Mouse (Mus musculus) left cerebral cortex, adult 9 months (tissue): ENCODE results near the gene Bin2.

Experiments
- DNase-seq, 2 experiments: peaks; one replicate each; pipeline ENCODE4 v3.0.0; 2022; ENCODE audit warnings: low spot score in 2 of 2

Bin2 gene

DNA sequence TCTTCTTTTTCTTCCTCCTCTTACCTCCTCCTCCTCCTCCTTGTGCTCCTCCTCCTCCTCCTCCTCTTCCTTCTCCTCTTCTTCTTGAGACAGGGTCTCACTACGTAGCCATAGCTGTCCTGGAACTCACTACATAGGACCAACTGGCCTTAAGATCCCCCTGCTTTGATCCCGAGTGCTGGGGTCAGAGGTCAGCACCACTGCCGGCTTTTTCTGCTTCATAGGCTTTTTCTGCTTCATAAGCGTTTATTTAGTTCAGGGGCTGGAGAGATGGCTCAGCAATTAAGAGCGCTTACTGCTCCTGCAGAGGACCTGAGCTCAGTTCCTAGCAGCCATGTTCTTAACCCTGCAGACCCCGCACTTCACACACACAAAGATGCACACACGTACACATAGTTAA, 12.4 kb upstream of the Bin2 start:
- no peak for DNase-seq

GRCm38 (mm10) chr15:100680381-100680780, 11.0 kb upstream of the Bin2 start:
- DNase-seq = no peak

GRCm38 (mm10) chr15:100679005-100679404, 9.7 kb upstream of the Bin2 start:
- no peak for DNase-seq

DNA sequence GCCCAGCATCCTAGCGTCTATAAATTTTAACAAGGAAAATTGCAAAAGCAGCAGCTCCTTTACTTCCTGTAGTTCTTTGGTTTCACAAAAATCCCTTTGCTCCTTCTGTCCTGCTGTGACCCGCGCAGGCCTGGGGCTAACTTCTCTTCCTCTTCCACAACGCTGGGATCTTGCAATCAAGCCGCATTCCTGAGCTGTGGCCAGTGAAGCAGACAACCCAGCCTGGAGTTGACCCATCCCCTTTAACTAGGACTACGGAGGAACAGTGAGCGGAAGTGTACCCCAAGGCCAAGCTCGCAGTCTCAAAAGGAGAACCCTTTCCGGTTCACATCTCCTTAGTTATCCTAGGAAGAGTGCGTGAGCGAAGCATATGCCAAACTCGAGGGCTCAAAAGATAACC, 9.2 kb upstream of the Bin2 start:
- no peak for DNase-seq

GRCm38 (mm10) chr15:100677675-100678074, 8.3 kb upstream of the Bin2 start:
- DNase-seq = no peak

DNA sequence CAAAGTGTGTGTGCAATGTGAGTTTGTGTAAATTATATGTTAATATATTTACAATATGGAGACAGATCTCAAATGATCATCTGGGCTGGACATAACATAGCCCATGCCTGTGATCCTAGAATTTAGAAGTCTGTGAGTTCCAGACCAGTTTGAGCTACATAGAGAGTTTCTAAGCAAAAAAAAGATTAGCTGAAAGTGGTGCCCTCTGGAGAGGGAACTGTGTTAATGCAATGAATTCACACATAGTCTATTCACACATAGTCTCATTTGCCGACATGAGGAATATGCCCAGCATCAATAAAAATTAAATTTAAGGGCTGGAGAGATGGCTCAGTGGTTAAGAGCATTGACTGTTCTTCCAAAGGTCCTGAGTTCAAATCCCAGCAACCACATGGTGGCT, 7.2 kb upstream of the Bin2 start:
- no peak for DNase-seq

DNA sequence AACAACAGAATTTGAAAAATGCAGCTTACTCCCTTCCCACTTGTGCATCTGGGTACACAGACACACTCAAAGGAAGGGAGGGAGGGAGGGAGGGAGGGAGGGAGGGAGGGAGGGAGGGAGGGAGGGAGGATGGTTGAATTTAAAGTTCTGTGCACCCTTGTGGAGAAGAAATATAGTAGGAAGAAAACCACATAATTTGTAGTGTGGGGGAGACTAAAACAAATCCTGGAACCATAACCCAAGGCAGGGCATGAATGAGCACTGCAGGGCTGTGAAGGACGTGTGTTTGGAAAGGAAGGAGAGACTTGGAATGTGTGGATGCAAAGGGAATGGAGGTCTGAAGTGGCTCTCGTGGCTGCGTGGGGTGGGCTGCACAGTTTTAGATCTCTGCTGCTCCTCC, 6.1 kb upstream of the Bin2 start:
- no peak for DNase-seq

DNA sequence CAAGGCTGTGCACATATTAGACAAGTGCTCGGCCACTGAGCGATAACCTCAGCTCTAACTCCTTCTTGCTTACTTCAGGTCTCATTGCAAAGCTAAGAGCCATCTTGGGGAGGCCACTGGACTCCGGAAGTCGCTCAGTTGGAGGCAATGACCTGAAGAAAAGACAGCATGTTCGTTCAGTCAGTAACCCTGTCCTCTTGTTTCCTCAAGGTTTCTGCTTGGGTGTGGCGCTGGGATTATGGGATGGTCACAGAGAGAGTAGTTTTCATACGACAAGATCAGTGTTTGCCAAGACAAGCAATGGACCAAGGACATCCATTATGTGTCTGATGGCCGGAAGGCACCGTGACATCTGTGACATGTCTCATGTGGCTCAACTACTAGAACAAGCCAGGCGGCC, 5.2 kb upstream of the Bin2 start:
- no peak for DNase-seq

DNA sequence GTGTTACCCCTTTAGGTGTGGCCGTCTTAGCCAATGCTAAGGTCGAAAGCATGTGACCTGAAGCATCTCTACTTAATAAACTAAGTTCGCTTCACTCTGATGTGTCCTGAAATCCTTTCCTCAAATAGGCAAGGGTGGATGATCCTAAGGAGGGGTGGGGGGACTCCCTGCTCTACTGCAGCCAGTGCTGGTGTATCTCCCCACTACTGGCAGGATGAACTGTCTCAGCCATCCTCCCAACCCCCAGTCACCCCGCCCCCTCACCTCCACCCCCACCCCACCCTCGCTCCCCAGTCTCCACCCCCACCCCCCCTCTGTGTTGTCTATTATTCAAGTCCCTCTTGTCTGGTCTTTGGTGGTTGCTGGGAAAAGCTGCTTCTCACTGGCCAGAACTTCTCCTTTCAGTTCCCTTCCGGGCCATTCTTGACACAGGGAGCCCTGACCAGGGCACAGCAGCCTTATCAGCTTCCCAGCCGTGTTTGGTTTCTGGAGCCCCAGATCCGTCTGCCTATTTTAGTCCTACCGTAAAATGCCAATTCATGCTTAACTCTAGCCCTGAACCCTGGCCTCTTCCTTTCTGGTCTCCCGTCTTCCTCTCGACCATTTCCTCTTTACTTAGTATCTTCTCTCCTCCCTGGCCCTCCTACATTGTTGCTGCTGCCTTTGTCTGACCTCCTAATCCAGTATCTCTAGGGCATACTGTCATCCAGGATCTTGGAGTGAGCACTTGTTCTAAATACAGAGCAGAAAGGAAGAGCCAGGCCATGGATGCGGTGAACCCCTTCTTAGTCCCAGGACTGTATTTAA, 4.4 kb upstream of the Bin2 start:
- no peak for DNase-seq

DNA sequence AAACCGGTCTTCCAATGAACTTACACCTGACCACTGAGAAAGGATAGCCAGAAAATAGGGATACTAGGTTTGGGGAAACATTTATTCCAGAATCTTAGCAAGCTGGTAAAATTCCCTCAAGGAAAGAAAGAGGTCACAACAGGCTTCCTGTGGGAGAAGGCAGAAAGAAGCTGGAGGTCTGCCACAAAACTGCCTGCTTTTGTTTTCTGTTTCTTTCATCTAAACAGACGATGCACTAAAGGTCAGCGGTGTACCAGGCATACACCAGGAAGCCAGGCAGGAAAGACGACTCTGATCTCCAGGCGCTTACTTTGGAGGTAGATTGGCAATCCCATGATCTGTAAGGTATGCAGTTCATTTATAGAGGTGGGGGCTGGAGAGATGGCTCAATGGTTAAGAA, 1.5 kb upstream of the Bin2 start:
- DNase-seq = no peak

- no peak for DNase-seq
These were observed 651 bp upstream of the Bin2 start for GRCm38 (mm10) chr15:100670004-100670403.

GRCm38 (mm10) chr15:100667871-100668545, 1.3 kb downstream of the Bin2 start:
- DNase-seq = no peak

- no peak for DNase-seq
These were observed 1.9 kb downstream of the Bin2 start for GRCm38 (mm10) chr15:100667420-100667819.

DNA sequence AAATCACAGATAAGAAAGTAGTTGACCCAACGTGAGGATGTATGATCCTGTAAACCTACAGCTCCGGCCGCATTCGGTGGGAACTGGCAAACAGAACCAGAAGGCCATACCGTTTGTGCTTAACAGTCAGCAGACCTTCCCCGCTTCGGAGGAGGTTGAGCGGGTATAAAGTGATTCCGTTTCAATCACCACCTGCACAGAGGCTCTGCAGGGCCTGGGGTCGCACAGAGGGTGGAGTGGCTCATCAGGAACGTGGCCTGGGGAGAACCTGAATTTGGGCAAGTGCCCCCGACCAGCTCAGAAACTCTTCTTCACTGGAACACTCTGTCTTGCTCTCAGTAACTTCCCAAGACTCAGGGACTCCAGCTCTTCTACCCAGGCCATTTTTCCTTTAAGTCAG, 2.5 kb downstream of the Bin2 start:
- no peak for DNase-seq

GRCm38 (mm10) chr15:100666219-100666696, 3.1 kb downstream of the Bin2 start:
- no peak for DNase-seq

GRCm38 (mm10) chr15:100665411-100666218, 3.7 kb downstream of the Bin2 start:
- no peak for DNase-seq

GRCm38 (mm10) chr15:100664813-100665274, 4.5 kb downstream of the Bin2 start:
- DNase-seq = no peak

DNA sequence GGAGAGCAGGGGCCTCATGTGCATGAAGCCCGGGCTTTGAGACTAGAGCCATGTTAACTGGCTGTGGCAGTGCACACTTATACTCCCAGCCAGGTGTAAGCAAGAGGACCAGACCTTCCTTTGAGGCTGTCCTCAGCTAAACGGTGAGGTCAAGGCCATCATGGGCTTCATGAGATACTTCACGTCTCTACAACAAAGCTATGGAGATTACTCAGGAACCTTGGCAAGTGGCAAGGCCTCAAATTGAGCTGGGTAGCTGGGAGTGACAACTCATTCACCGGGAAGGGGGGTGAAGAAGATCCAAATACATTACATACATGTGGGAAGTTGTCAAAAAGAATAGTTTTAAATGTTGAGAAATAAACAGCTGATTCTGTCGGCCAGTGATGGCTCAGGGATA, 8.5 kb downstream of the Bin2 start:
- DNase-seq = no peak

- peak; percentile 44 to 50 for DNase-seq
These were observed 9.0 kb downstream of the Bin2 start for GRCm38 (mm10) chr15:100660306-100660705.

DNA sequence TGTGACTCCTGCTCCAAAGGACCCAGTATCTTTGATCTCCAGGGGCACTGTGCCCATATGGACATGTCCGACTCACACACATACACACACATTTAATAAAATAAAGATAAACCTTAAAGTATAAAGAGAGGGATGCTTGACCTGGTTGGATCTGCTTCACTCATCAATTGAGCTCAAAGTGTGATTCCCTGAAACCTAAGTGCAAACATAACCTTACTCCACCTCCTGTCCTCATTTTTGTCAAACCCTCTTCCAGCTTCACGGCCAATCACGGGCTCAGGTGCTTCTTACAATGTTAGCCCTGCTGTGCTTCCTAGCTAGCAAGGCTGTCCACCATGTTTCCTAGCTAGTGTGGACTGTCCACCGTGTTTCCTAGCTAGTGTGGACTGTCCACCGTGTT, 14.2 kb downstream of the Bin2 start:
- DNase-seq = no peak

DNA sequence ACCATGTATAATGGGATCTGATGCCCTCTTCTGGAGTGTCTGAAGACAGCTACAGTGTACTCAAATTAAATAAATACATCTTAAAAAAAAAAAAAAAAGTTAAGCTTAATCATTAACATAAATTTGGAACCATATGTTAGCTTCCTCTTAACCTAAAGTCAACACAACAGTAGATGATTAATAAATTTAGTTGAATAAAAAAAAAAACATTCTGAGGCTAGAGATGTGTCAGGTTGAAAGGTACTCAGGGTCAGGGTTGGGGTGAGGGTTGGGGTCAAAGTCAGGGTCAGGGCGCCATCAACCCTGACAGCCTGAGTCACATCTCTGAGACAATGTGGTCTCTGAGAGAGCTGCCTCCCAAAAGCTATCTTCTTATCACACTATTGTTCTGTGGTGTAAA, 15.1 kb downstream of the Bin2 start:
- no peak for DNase-seq

DNA sequence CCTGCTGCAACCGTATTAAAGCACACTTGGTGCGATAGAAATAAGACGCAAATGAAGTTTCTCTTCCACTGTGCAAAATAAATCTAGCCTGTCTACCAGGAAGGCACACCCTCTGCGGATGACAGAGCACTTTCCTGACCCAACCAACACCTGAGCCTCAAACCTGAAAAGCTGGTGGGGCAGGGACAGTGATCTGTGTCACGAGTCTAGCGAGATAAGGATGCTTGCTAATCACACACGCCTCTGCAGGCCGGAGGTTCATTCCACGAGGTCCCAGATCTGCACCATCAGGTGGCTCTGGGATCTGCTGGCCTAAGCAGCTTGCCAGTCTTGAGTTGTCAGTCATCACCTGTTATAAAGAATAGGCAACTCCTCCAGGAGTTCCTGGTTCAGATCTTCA, 17.7 kb downstream of the Bin2 start:
- DNase-seq = no peak
